Mouse (Mus musculus): ENCODE measurements around the gene Shpk.
A peak's percentile ranks its signal among the peaks of the same experiment; 100 is the strongest.

Shpk gene

GRCm38 (mm10) chr11:73199879-73200278 lies 619 bp downstream of the Shpk start:
- no peak for DNase-seq (ENCODE audit: low read depth, low spot score)

- DNase-seq (ENCODE audit: low read depth, low spot score) = no peak
Measured at GRCm38 (mm10) chr11:73201021-73201420, 1.8 kb downstream of the Shpk start.

- DNase-seq (ENCODE audit: low read depth, low spot score) = no peak
Measured at GRCm38 (mm10) chr11:73201597-73201996, 2.3 kb downstream of the Shpk start.

GRCm38 (mm10) chr11:73203895-73204294 lies 4.6 kb downstream of the Shpk start:
- DNase-seq (ENCODE audit: low read depth, low spot score) = no peak

- DNase-seq (ENCODE audit: low read depth, low spot score) = no peak
Measured at GRCm38 (mm10) chr11:73205194-73205593, 5.9 kb downstream of the Shpk start.

GRCm38 (mm10) chr11:73207621-73208020 lies 8.4 kb downstream of the Shpk start:
- no peak for DNase-seq (ENCODE audit: low read depth, low spot score)

- no peak for DNase-seq (ENCODE audit: low read depth, low spot score)
Measured at GRCm38 (mm10) chr11:73213956-73214355, 14.7 kb downstream of the Shpk start.

GRCm38 (mm10) chr11:73219671-73220070 lies 20.4 kb downstream of the Shpk start:
- DNase-seq (ENCODE audit: low read depth, low spot score) = no peak

GRCm38 (mm10) chr11:73220651-73221050 lies 21.4 kb downstream of the Shpk start:
- DNase-seq (ENCODE audit: low read depth, low spot score) = no peak

- no peak for DNase-seq (ENCODE audit: low read depth, low spot score)
Measured at GRCm38 (mm10) chr11:73222846-73223245, 23.6 kb downstream of the Shpk start.

GRCm38 (mm10) chr11:73223966-73224365 lies 24.7 kb downstream of the Shpk start:
- peak; percentile 33 for DNase-seq (ENCODE audit: low read depth, low spot score)

- DNase-seq (ENCODE audit: low read depth, low spot score) = no peak
Measured at GRCm38 (mm10) chr11:73225856-73226255, 26.6 kb downstream of the Shpk start.

GRCm38 (mm10) chr11:73228881-73229280 lies 29.6 kb downstream of the Shpk start:
- no peak for DNase-seq (ENCODE audit: low read depth, low spot score)

- no peak for DNase-seq (ENCODE audit: low read depth, low spot score)
Measured at GRCm38 (mm10) chr11:73230081-73230480, 30.8 kb downstream of the Shpk start.

- no peak for DNase-seq (ENCODE audit: low read depth, low spot score)
Measured at GRCm38 (mm10) chr11:73232513-73232912, 33.3 kb downstream of the Shpk start.

- no peak for DNase-seq (ENCODE audit: low read depth, low spot score)
Measured at GRCm38 (mm10) chr11:73233992-73234391, 34.7 kb downstream of the Shpk start, which contains the start of gene Trpv1. Trpv1 (plus strand) TSS chr11:73234292.

- no peak for DNase-seq (ENCODE audit: low read depth, low spot score)
Measured at GRCm38 (mm10) chr11:73235990-73236701, 36.9 kb downstream of the Shpk start.

GRCm38 (mm10) chr11:73236731-73237130 lies 37.5 kb downstream of the Shpk start:
- DNase-seq (ENCODE audit: low read depth, low spot score) = no peak

GRCm38 (mm10) chr11:73242199-73242598 lies 42.9 kb downstream of the Shpk start:
- DNase-seq (ENCODE audit: low read depth, low spot score) = no peak

- no peak for DNase-seq (ENCODE audit: low read depth, low spot score)
Measured at GRCm38 (mm10) chr11:73242777-73243176, 43.5 kb downstream of the Shpk start.

GRCm38 (mm10) chr11:73257362-73257945 lies 58.2 kb downstream of the Shpk start:
- no peak for DNase-seq (ENCODE audit: low read depth, low spot score)

- DNase-seq (ENCODE audit: low read depth, low spot score) = no peak
Measured at GRCm38 (mm10) chr11:73258664-73259063, 59.4 kb downstream of the Shpk start.

- no peak for DNase-seq (ENCODE audit: low read depth, low spot score)
Measured at GRCm38 (mm10) chr11:73260457-73260856, 61.2 kb downstream of the Shpk start.

Data from WW6 (cell line).